Mouse (Mus musculus) cerebellum, adult 2 months (tissue): ENCODE data around the gene Nxph1. TPM values are rescaled to one million over a fixed set of nuclear protein-coding genes. Genes with fewer than 3 reads are reported as not detected.
A peak's percentile ranks its signal among the peaks of the same experiment; 100 is the strongest.

Source experiments
- DNase-seq, 2 experiments: peaks; one replicate each; pipeline ENCODE4 v3.0.0; 2021
- H3K27ac ChIP-seq: fragments of 200-500 bp; 2 replicates; pipeline ENCODE4 v1.5.1; 2012; ENCODE audit warnings: low read length, control low read depth, inconsistent platforms; ENCODE audit not compliant: insufficient read depth
- H3K27me3 ChIP-seq: fragments of 200-500 bp; 2 replicates; pipeline ENCODE4 v1.6.1; 2012; ENCODE audit warnings: inconsistent platforms, mild to moderate bottlenecking, low read length, moderate library complexity; ENCODE audit not compliant: control insufficient read depth, insufficient read depth
- H3K4me1 ChIP-seq: fragments of 200-500 bp; 2 replicates; pipeline ENCODE4 v1.6.1; 2011; ENCODE audit warnings: low read length; ENCODE audit not compliant: control insufficient read depth, insufficient read depth
- H3K4me3 ChIP-seq: fragments of 200-500 bp; replicated peaks from 2 replicates; pipeline ENCODE3; 2011; ENCODE audit warnings: mild to moderate bottlenecking, low read depth, low read length, control low read depth; ENCODE audit not compliant: insufficient read depth
- CTCF ChIP-seq: fragments of 200-500 bp; IDR thresholded peaks from 2 replicates; pipeline ENCODE4 v1.5.1; 2011; ENCODE audit warnings: low read depth, mild to moderate bottlenecking, control low read depth, low read length, moderate library complexity, borderline replicate concordance; ENCODE audit not compliant: insufficient read depth
- POLR2A ChIP-seq: fragments of 200-500 bp; IDR thresholded peaks from 2 replicates; pipeline ENCODE4 v1.6.1; 2011; ENCODE audit warnings: low read length, control low read depth, borderline replicate concordance; ENCODE audit not compliant: insufficient read depth
- WGBS: fragments of 180-500 bp; shearing (Covaris S2); methylation state at CpG from one replicate; pipeline ENCODE4 v1.1.7; 2018; 5-methylcytosine and 5-hydroxymethylcytosine counted together
- polyA plus RNA-seq: library from polyadenylated mRNA; depleted of rRNA; stranded (reverse); fragments of >200 nt; gene quantifications from 2 replicates; pipeline ENCODE4 v1.2.3, GENCODE M21; 2012

Gene Nxph1
- polyA plus RNA-seq, 1 experiment: 24.7 TPM

- Histone ChIP-seq H3K27ac (no peak overlapping the region), H3K4me1 (no peaks in the 10 kb centered on the region), H3K4me3 (no peak overlapping the region), H3K27me3 (no peaks in the 10 kb centered on the region; the same call in 1 of the 2 replicates)
- WGBS: 21% methylated on average over 4 of the region's 4 CpGs
- no peak for TF ChIP-seq CTCF
- TF ChIP-seq POLR2A: no peak
- DNase-seq: no peak
These were observed 12.1 kb upstream of the Nxph1 start for GRCm38 (mm10) chr6:8936168-8936567.

- Histone ChIP-seq H3K4me3 (peak overlapping the region; percentile 47), H3K27ac (no peak overlapping the region), H3K27me3 (peaks cover 3% of the 10 kb centered on the region; the same call in 1 of the 2 replicates), H3K4me1 (no peaks in the 10 kb centered on the region)
- DNase-seq: peak; percentile 43 to 67
- TF ChIP-seq CTCF (no peak), POLR2A (no peak)
- under 1% methylated on average over 68 of the region's 68 CpGs for WGBS
These were observed 510 bp downstream of the Nxph1 start for GRCm38 (mm10) chr6:8948471-8949411.

GRCm38 (mm10) chr6:8949665-8950201 lies 1.5 kb downstream of the Nxph1 start:
- no peaks in the 10 kb centered on the region for H3K4me1 ChIP-seq
- no peak overlapping the region for H3K27ac ChIP-seq
- 2% methylated on average over 31 of the region's 31 CpGs for WGBS
- peak overlapping the region; percentile 47 for H3K4me3 ChIP-seq
- TF ChIP-seq CTCF (no peak), POLR2A (no peak)
- peak; percentile 70 to 71 for DNase-seq
- peaks cover 3% of the 10 kb centered on the region; the same call in 1 of the 2 replicates for H3K27me3 ChIP-seq

GRCm38 (mm10) chr6:8950611-8951325 lies 2.5 kb downstream of the Nxph1 start:
- peaks cover 4% of the 10 kb centered on the region; the same call in 1 of the 2 replicates for H3K27me3 ChIP-seq
- TF ChIP-seq POLR2A: no peak
- no peak for TF ChIP-seq CTCF
- peak overlapping the region; percentile 61 for H3K4me3 ChIP-seq
- no peak for DNase-seq
- no peaks in the 10 kb centered on the region for H3K4me1 ChIP-seq
- WGBS: 2% methylated on average over 26 of the region's 26 CpGs
- no peak overlapping the region for H3K27ac ChIP-seq

- WGBS: under 1% methylated on average over 24 of the region's 24 CpGs
- no peak for TF ChIP-seq POLR2A
- peak; percentile 80 for TF ChIP-seq CTCF
These were observed 3.1 kb downstream of the Nxph1 start for GRCm38 (mm10) chr6:8951326-8951695.

GRCm38 (mm10) chr6:8951884-8952590 lies 3.8 kb downstream of the Nxph1 start:
- 32% methylated on average over 15 of the region's 15 CpGs for WGBS
- Histone ChIP-seq H3K4me3 (no peak overlapping the region), H3K27ac (no peak overlapping the region), H3K27me3 (peaks cover 9% of the 10 kb centered on the region; the same call in 1 of the 2 replicates), H3K4me1 (no peaks in the 10 kb centered on the region)
- TF ChIP-seq POLR2A: no peak
- TF ChIP-seq CTCF: no peak
- DNase-seq: no peak

More at GRCm38 (mm10) chr6:8951326-8951695, 3.1 kb downstream of the Nxph1 start:
- no peaks in the 10 kb centered on the region for H3K4me1 ChIP-seq
- peak; percentile 86 to 90 for DNase-seq
- H3K4me3 ChIP-seq: peak overlapping the region; percentile 61
- peaks cover 8% of the 10 kb centered on the region; the same call in 1 of the 2 replicates for H3K27me3 ChIP-seq
- no peak overlapping the region for H3K27ac ChIP-seq

- Histone ChIP-seq H3K27me3 (peaks cover 6% of the 10 kb centered on the region; the same call in 1 of the 2 replicates), H3K4me3 (no peak overlapping the region), H3K4me1 (no peaks in the 10 kb centered on the region; the same call in 1 of the 2 replicates), H3K27ac (no peak overlapping the region)
- DNase-seq: no peak
- TF ChIP-seq POLR2A: no peak
- TF ChIP-seq CTCF: no peak
- WGBS: 3% methylated on average over 35 of the region's 35 CpGs
These were observed 7.7 kb downstream of the Nxph1 start for GRCm38 (mm10) chr6:8955817-8956529.
